Mouse (Mus musculus) hindbrain, embryonic 15.5 days (tissue): ENCODE results near the gene Ufsp2. TPM values are rescaled to one million over a fixed set of nuclear protein-coding genes. Genes with fewer than 3 reads are reported as not detected.

Source experiments
- ATAC-seq: fragments of 200-750 bp; cut with Nextera tagmentation; 2 replicates; pipeline ENCODE4 v1.8.0; 2017; ENCODE audit warnings: low read depth, moderate number of reproducible peaks, moderate TSS enrichment; ENCODE audit not compliant: low FRiP score
- H3K27ac ChIP-seq: fragments of 300-500 bp; sonication (generic); replicated peaks from 2 replicates; pipeline ENCODE4 v1.5.1; 2015; ENCODE audit warnings: mild to moderate bottlenecking, inconsistent platforms
- H3K27me3 ChIP-seq: fragments of 300-500 bp; sonication (generic); 2 replicates; pipeline ENCODE4 v1.6.1; 2015; ENCODE audit warnings: control low read depth, inconsistent platforms
- H3K36me3 ChIP-seq: fragments of 300-500 bp; sonication (generic); 2 replicates; pipeline ENCODE4 v1.6.1; 2015; ENCODE audit warnings: control low read depth, inconsistent platforms
- H3K4me1 ChIP-seq: fragments of 300-500 bp; sonication (generic); replicated peaks from 2 replicates; pipeline ENCODE4 v1.6.1; 2015; ENCODE audit warnings: control low read depth, inconsistent platforms
- H3K4me2 ChIP-seq: fragments of 300-500 bp; sonication (generic); 2 replicates; pipeline ENCODE4 v1.6.1; 2015; ENCODE audit warnings: moderate library complexity, mild to moderate bottlenecking, inconsistent platforms
- H3K4me3 ChIP-seq: fragments of 300-500 bp; sonication (generic); 2 replicates; pipeline ENCODE4 v1.5.1; 2015; ENCODE audit warnings: mild to moderate bottlenecking, inconsistent platforms
- H3K9ac ChIP-seq: fragments of 300-500 bp; sonication (generic); 2 replicates; pipeline ENCODE4 v1.6.1; 2015; ENCODE audit warnings: inconsistent platforms
- H3K9me3 ChIP-seq: fragments of 300-500 bp; sonication (generic); 2 replicates; pipeline ENCODE4 v1.6.1; 2016; ENCODE audit warnings: control low read depth, inconsistent platforms
- WGBS: fragments of 180-500 bp; shearing (Covaris S2); methylation state at CpG from one replicate; pipeline ENCODE4 v1.1.7; 2015; 5-methylcytosine and 5-hydroxymethylcytosine counted together
- polyA plus RNA-seq: library from polyadenylated mRNA; unstranded; fragments of >200 nt; fragmentation: Nextera tagmentation; extraction: Ambion mirVana; gene quantifications from 2 replicates; pipeline ENCODE4 v1.2.1, GENCODE M21; 2015

Ufsp2 gene
- polyA plus RNA-seq, 1 experiment from 2014 or later = 66.9 TPM

GRCm38 (mm10) chr8:45994111-45994510 is 18.8 kb downstream of the Ufsp2 start:
- no peaks in the 10 kb centered on the region for H3K27me3 ChIP-seq
- H3K9me3 ChIP-seq = no peaks in the 10 kb centered on the region
- WGBS = 93% methylated on average over 2 of the region's 2 CpGs
- peaks cover 32% of the 10 kb centered on the region for H3K36me3 ChIP-seq
- no peak for ATAC-seq
- H3K4me2 ChIP-seq = no peak overlapping the region
- no peak overlapping the region for H3K4me3 ChIP-seq
- no peak overlapping the region for H3K27ac ChIP-seq
- H3K4me1 ChIP-seq = peaks cover 10% of the 10 kb centered on the region
- no peak overlapping the region for H3K9ac ChIP-seq

- H3K9me3 ChIP-seq = no peaks in the 10 kb centered on the region
- no peak overlapping the region for H3K27ac ChIP-seq
- peaks cover 32% of the 10 kb centered on the region for H3K36me3 ChIP-seq
- no peak overlapping the region for H3K9ac ChIP-seq
- H3K27me3 ChIP-seq = no peaks in the 10 kb centered on the region
- H3K4me1 ChIP-seq = peaks cover 13% of the 10 kb centered on the region
- no peak overlapping the region for H3K4me3 ChIP-seq
- 91% methylated on average over 3 of the region's 3 CpGs for WGBS
- no peak overlapping the region for H3K4me2 ChIP-seq
- ATAC-seq = no peak
Observed at GRCm38 (mm10) chr8:45995576-45995975, 20.2 kb downstream of the Ufsp2 start.

- no peak overlapping the region for H3K27ac ChIP-seq
- no peaks in the 10 kb centered on the region for H3K9me3 ChIP-seq
- H3K4me3 ChIP-seq = peak overlapping the region; percentile 57; the same call in 1 of the 2 replicates
- 87% methylated on average over 2 of the region's 2 CpGs for WGBS
- H3K27me3 ChIP-seq = no peaks in the 10 kb centered on the region
- H3K36me3 ChIP-seq = peaks cover 25% of the 10 kb centered on the region
- H3K4me2 ChIP-seq = peak overlapping the region; percentile 82
- H3K4me1 ChIP-seq = peaks cover 13% of the 10 kb centered on the region
- no peak for ATAC-seq
- no peak overlapping the region for H3K9ac ChIP-seq
Observed at GRCm38 (mm10) chr8:45998228-45998627, 22.9 kb downstream of the Ufsp2 start.

- H3K27ac ChIP-seq = peak within 1 kb of the TSS; percentile 98
- H3K27me3 ChIP-seq = no peaks in the 10 kb centered on the region
- peak; percentile 4; the same call in 1 of the 2 replicates for ATAC-seq
- peak within 1 kb of the TSS; percentile 82 for H3K4me2 ChIP-seq
- peaks cover 21% of the 10 kb centered on the region for H3K36me3 ChIP-seq
- peaks cover 13% of the 10 kb centered on the region for H3K4me1 ChIP-seq
- peak within 1 kb of the TSS; percentile 57 for H3K4me3 ChIP-seq
- WGBS = 2% methylated on average over 22 of the region's 22 CpGs
- H3K9ac ChIP-seq = peak within 1 kb of the TSS; percentile 73
- no peaks in the 10 kb centered on the region for H3K9me3 ChIP-seq
Observed at GRCm38 (mm10) chr8:45999138-45999783, 23.9 kb downstream of the Ufsp2 start, which contains the start of gene Lrp2bp. Gene Lrp2bp, plus strand, starts transcription at chr8:45999303.

- H3K36me3 ChIP-seq = peaks cover 21% of the 10 kb centered on the region
- peak overlapping the region; percentile 98 for H3K27ac ChIP-seq
- peaks cover 13% of the 10 kb centered on the region for H3K4me1 ChIP-seq
- H3K9me3 ChIP-seq = no peaks in the 10 kb centered on the region
- peak overlapping the region; percentile 57 for H3K4me3 ChIP-seq
- peak; percentile 99 for ATAC-seq
- 4% methylated on average over 53 of the region's 55 CpGs for WGBS
- peak overlapping the region; percentile 73 for H3K9ac ChIP-seq
- H3K27me3 ChIP-seq = no peaks in the 10 kb centered on the region
- H3K4me2 ChIP-seq = peak overlapping the region; percentile 82
Observed at GRCm38 (mm10) chr8:45999784-46000705, 24.7 kb downstream of the Ufsp2 start.

- Histone ChIP-seq H3K9me3 (no peaks in the 10 kb centered on the region), H3K27ac (no peak within 1 kb of the TSS), H3K4me1 (peaks cover 3% of the 10 kb centered on the region), H3K9ac (no peak within 1 kb of the TSS), H3K4me2 (no peak within 1 kb of the TSS), H3K36me3 (no peaks in the 10 kb centered on the region), H3K27me3 (no peaks in the 10 kb centered on the region), H3K4me3 (no peak within 1 kb of the TSS)
- ATAC-seq = no peak
- 83% methylated on average over 4 of the region's 4 CpGs for WGBS
Observed at GRCm38 (mm10) chr8:46005596-46005995, 30.3 kb downstream of the Ufsp2 start, which contains the start of gene Ankrd37. Gene Ankrd37, minus strand, starts transcription at chr8:46005707.

- no peaks in the 10 kb centered on the region for H3K36me3 ChIP-seq
- no peak overlapping the region for H3K9ac ChIP-seq
- no peaks in the 10 kb centered on the region for H3K27me3 ChIP-seq
- no peak overlapping the region for H3K4me2 ChIP-seq
- ATAC-seq = no peak
- no peaks in the 10 kb centered on the region for H3K9me3 ChIP-seq
- H3K4me3 ChIP-seq = no peak overlapping the region
- H3K27ac ChIP-seq = no peak overlapping the region
- peaks cover 12% of the 10 kb centered on the region for H3K4me1 ChIP-seq
- 80% methylated on average over 3 of the region's 3 CpGs for WGBS
Observed at GRCm38 (mm10) chr8:46007050-46007672, 31.8 kb downstream of the Ufsp2 start.

GRCm38 (mm10) chr8:46010306-46010705 is 35.0 kb downstream of the Ufsp2 start:
- Histone ChIP-seq H3K9me3 (no peaks in the 10 kb centered on the region), H3K4me2 (peak overlapping the region; percentile 46), H3K27me3 (no peaks in the 10 kb centered on the region), H3K4me1 (peaks cover 12% of the 10 kb centered on the region), H3K9ac (no peak overlapping the region), H3K27ac (no peak overlapping the region), H3K4me3 (no peak overlapping the region), H3K36me3 (no peaks in the 10 kb centered on the region)
- 54% methylated on average over 2 of the region's 2 CpGs for WGBS
- peak; percentile 19; the same call in 1 of the 2 replicates for ATAC-seq

- H3K4me3 ChIP-seq = 0 out of 2 replicates have a peak overlapping the region, but pooled peaks have one; percentile 7
- peak; percentile 54; the same call in 1 of the 2 replicates for ATAC-seq
- no peak overlapping the region for H3K9ac ChIP-seq
- no peaks in the 10 kb centered on the region for H3K9me3 ChIP-seq
- 20% methylated on average over 17 of the region's 17 CpGs for WGBS
- no peak overlapping the region for H3K27ac ChIP-seq
- H3K27me3 ChIP-seq = no peaks in the 10 kb centered on the region
- H3K4me1 ChIP-seq = peaks cover 12% of the 10 kb centered on the region
- H3K4me2 ChIP-seq = peak overlapping the region; percentile 46
- no peaks in the 10 kb centered on the region for H3K36me3 ChIP-seq
Observed at GRCm38 (mm10) chr8:46010746-46011680, 35.7 kb downstream of the Ufsp2 start.

- WGBS = 88% methylated on average over 9 of the region's 9 CpGs
- ATAC-seq = no peak
- Histone ChIP-seq H3K4me2 (no peak overlapping the region), H3K9me3 (no peaks in the 10 kb centered on the region), H3K4me3 (no peak overlapping the region), H3K27me3 (no peaks in the 10 kb centered on the region), H3K4me1 (no peaks in the 10 kb centered on the region), H3K36me3 (no peaks in the 10 kb centered on the region), H3K27ac (no peak overlapping the region), H3K9ac (no peak overlapping the region)
Observed at GRCm38 (mm10) chr8:46022203-46022602, 46.9 kb downstream of the Ufsp2 start.

- no peak overlapping the region for H3K27ac ChIP-seq
- H3K27me3 ChIP-seq = no peaks in the 10 kb centered on the region
- no peak overlapping the region for H3K9ac ChIP-seq
- 94% methylated on average over 9 of the region's 9 CpGs for WGBS
- no peak overlapping the region for H3K4me2 ChIP-seq
- H3K4me3 ChIP-seq = no peak overlapping the region
- no peaks in the 10 kb centered on the region for H3K9me3 ChIP-seq
- H3K36me3 ChIP-seq = no peaks in the 10 kb centered on the region
- ATAC-seq = no peak
- no peaks in the 10 kb centered on the region for H3K4me1 ChIP-seq
Observed at GRCm38 (mm10) chr8:46022758-46023157, 47.4 kb downstream of the Ufsp2 start.
